Mouse (Mus musculus) liver, postnatal 0 days (tissue): ENCODE measurements around the gene Sec62. TPM values are rescaled to one million over a fixed set of nuclear protein-coding genes. Genes with fewer than 3 reads are reported as not detected.

Experiments used
- ATAC-seq: fragments of 200-750 bp; cut with Nextera tagmentation; 2 replicates; pipeline ENCODE4 v1.8.0; 2017; ENCODE audit warnings: mild to moderate bottlenecking, moderate library complexity
- DNase-seq: peaks from one replicate; pipeline ENCODE4 v3.0.0-alpha.2; 2016
- H3K27ac ChIP-seq: fragments of 300-500 bp; sonication (generic); 2 replicates; pipeline ENCODE4 v1.5.1; 2014; ENCODE audit warnings: antibody characterized with exemption, moderate library complexity, mild to moderate bottlenecking, low read depth
- H3K27me3 ChIP-seq: fragments of 300-500 bp; sonication (generic); 2 replicates; pipeline ENCODE4 v1.6.1; 2014; ENCODE audit warnings: low read length, control low read depth, mixed read lengths; ENCODE audit not compliant: insufficient read depth
- H3K36me3 ChIP-seq: fragments of 300-500 bp; sonication (generic); replicated peaks from 2 replicates; pipeline ENCODE4 v1.6.1; 2014; ENCODE audit warnings: mild to moderate bottlenecking, control low read depth, low read length, moderate library complexity, mixed read lengths; ENCODE audit not compliant: insufficient read depth
- H3K4me1 ChIP-seq: fragments of 300-500 bp; sonication (generic); 2 replicates; pipeline ENCODE4 v1.6.1; 2014; ENCODE audit warnings: antibody characterized with exemption, mild to moderate bottlenecking, control low read depth; ENCODE audit not compliant: insufficient read depth
- H3K4me2 ChIP-seq: fragments of 300-500 bp; sonication (generic); 2 replicates; pipeline ENCODE4 v1.6.1; 2014; ENCODE audit warnings: low read depth, mild to moderate bottlenecking, low read length, moderate library complexity, mixed read lengths
- H3K4me3 ChIP-seq: fragments of 300-500 bp; sonication (generic); 2 replicates; pipeline ENCODE4 v1.5.1; 2014; ENCODE audit warnings: low read depth, low read length
- H3K9ac ChIP-seq: fragments of 300-500 bp; sonication (generic); replicated peaks from 2 replicates; pipeline ENCODE4 v1.6.1; 2014; ENCODE audit warnings: mild to moderate bottlenecking, moderate library complexity
- H3K9me3 ChIP-seq: fragments of 300-500 bp; sonication (generic); 2 replicates; pipeline ENCODE4 v1.6.1; 2016; ENCODE audit warnings: mild to moderate bottlenecking, control low read depth, low read length, mixed read lengths
- CTCF ChIP-seq: sonication (generic); IDR thresholded peaks from 2 replicates; pipeline ENCODE4 v1.5.1; 2016; ENCODE audit warnings: antibody characterized with exemption, low read depth
- EP300 ChIP-seq: IDR thresholded peaks from 2 replicates; pipeline ENCODE4 v1.6.1; 2016; ENCODE audit warnings: antibody characterized with exemption, low read depth, mild to moderate bottlenecking
- WGBS: fragments of 180-500 bp; shearing (Covaris S2); extraction: QIAGEN DNeasy Blood & Tissue Kit; methylation state at CpG from one replicate; pipeline ENCODE4 v1.1.7; 2014; ENCODE audit not compliant: insufficient replicate concordance; 5-methylcytosine and 5-hydroxymethylcytosine counted together
- polyA plus RNA-seq: library from polyadenylated mRNA; unstranded; fragments of >200 nt; fragmentation: Nextera tagmentation; extraction: Ambion mirVana; gene quantifications from 2 replicates; pipeline ENCODE4 v1.2.1, GENCODE M21; 2015

Sec62 gene
- polyA plus RNA-seq: 90.8 and 102 TPM in 2 replicates

DNA sequence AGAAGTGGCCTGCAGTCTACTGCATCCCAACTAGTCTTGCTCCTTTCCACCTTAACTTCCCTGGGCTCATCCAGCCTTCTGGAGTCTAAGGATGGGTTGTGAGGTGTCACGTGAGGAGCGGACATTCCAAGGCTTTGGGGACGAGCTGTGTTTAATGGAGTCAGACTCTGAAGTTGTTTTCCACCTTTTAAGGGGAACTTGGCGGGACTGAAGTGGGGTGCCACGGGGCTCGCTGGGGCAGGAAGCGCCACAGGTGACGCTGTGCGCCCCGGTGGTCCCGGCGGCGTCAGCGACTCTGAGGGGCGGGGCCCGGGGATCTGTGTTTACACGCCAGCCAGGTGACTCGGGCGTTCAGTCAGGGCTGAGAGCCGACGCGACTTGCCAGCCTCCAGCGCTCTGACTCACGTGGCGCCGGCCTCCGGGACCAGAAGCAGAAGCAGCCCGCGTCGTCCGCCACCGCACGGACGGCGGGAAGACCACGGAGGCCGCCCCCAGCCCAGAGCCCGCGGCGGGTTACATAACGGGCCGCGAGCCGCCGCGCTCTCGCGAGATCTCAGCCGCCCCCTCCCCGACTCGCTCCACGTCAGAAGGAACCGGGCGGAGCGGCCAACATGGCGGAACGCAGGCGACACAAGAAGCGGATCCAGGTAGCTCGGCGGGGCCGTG is at the start of gene Sec62:
Gene Sec62, plus strand, starts transcription at position 139 of the 666 bp plus-strand sequence.
- WGBS: under 1% methylated on average over 60 of the region's 62 CpGs

DNA sequence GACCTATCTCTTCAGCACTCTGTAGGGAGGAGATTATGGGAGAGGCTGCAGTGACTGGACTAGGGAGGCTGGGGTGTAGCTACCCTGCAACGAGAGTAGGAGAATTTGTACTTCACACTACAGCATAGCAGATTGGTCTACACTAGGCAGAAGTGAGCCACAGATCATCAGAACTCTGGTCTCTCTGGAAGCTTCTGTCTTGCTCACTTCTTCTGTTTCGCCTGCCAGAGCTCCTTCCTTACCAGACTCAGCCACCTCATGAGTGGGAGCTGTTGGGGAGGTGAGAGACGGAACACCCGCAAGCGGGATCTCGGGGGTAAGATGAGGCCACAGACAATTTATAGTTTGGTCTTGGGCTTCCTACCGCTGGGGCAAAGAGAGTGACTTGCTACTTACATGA is 49.8 kb upstream of the Sec62 start:
- no peak overlapping the region for H3K9ac ChIP-seq
- WGBS: 82% methylated on average over 7 of the region's 7 CpGs
- ATAC-seq (no peak), DNase-seq (no peak)
- TF ChIP-seq CTCF (no peak), EP300 (no peak)
- no peaks in the 10 kb centered on the region for H3K27me3 ChIP-seq
- H3K27ac ChIP-seq: no peak overlapping the region
- no peaks in the 10 kb centered on the region for H3K9me3 ChIP-seq
- no peak overlapping the region for H3K4me3 ChIP-seq
- no peak overlapping the region for H3K4me2 ChIP-seq
- H3K36me3 ChIP-seq: no peaks in the 10 kb centered on the region
- no peaks in the 10 kb centered on the region for H3K4me1 ChIP-seq

More for the DNA sequence above, at the start of gene Sec62:
- Histone ChIP-seq H3K27ac (peak within 1 kb of the TSS; percentile 93), H3K9ac (peak within 1 kb of the TSS; percentile 98), H3K4me3 (peak within 1 kb of the TSS; percentile 89), H3K4me2 (peak within 1 kb of the TSS; percentile 71), H3K27me3 (no peaks in the 10 kb centered on the region), H3K9me3 (no peaks in the 10 kb centered on the region), H3K4me1 (peaks cover 14% of the 10 kb centered on the region), H3K36me3 (no peaks in the 10 kb centered on the region)
- ATAC-seq (peak; percentile 95), DNase-seq (peak; percentile 94)
- TF ChIP-seq EP300: peak; percentile 5; the same call in 1 of the 2 replicates
- TF ChIP-seq CTCF: no peak

- H3K36me3 ChIP-seq: no peaks in the 10 kb centered on the region
- no peaks in the 10 kb centered on the region for H3K27me3 ChIP-seq
- no peaks in the 10 kb centered on the region for H3K4me1 ChIP-seq
- ATAC-seq (no peak), DNase-seq (no peak)
- TF ChIP-seq EP300 (no peak), CTCF (no peak)
- 74% methylated on average over 7 of the region's 7 CpGs for WGBS
- H3K9me3 ChIP-seq: no peaks in the 10 kb centered on the region
- no peak within 1 kb of the TSS for H3K4me2 ChIP-seq
- H3K4me3 ChIP-seq: no peak within 1 kb of the TSS
- no peak within 1 kb of the TSS for H3K9ac ChIP-seq
- H3K27ac ChIP-seq: no peak within 1 kb of the TSS
These were observed 46.7 kb upstream of the Sec62 start, which contains the start of gene Samd7 for GRCm38 (mm10) chr3:30746006-30746405. TSS of gene Samd7 (plus strand) at chr3:30746293.

DNA sequence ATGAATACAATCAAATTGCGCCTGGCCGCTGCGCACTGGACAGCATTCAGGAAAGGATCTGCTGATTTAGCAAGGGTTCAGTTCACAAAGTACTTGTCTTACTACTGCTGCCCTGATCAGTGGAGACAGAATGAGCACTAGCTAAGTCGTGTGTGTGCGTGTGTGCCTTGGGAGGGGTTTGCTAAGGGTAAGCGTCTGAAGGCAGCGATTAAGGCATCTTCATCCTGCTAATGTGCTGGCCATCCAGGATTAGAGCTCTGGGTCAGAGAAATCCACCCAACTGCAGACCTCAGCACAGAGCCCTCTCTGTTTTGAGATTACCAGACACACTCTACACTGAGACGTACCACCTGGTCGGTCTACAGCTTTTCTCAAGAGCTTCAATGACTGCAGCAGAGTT is 44.4 kb upstream of the Sec62 start:
- Histone ChIP-seq H3K27me3 (no peaks in the 10 kb centered on the region), H3K9me3 (no peaks in the 10 kb centered on the region), H3K4me3 (no peak overlapping the region), H3K4me1 (no peaks in the 10 kb centered on the region), H3K36me3 (no peaks in the 10 kb centered on the region), H3K9ac (no peak overlapping the region), H3K4me2 (no peak overlapping the region), H3K27ac (no peak overlapping the region)
- no peak for ATAC-seq
- WGBS: 85% methylated on average over 9 of the region's 9 CpGs
- TF ChIP-seq CTCF (no peak), EP300 (no peak)
- DNase-seq: no peak

- H3K4me3 ChIP-seq: no peak overlapping the region
- no peak overlapping the region for H3K4me2 ChIP-seq
- H3K27me3 ChIP-seq: no peaks in the 10 kb centered on the region
- 79% methylated on average over 4 of the region's 4 CpGs for whole genome bisulfite sequencing
- H3K27ac ChIP-seq: no peak overlapping the region
- TF ChIP-seq EP300: no peak
- TF ChIP-seq CTCF: no peak
- no peak overlapping the region for H3K9ac ChIP-seq
- ATAC-seq (no peak), DNase-seq (no peak)
- H3K4me1 ChIP-seq: no peaks in the 10 kb centered on the region
- no peaks in the 10 kb centered on the region for H3K36me3 ChIP-seq
- no peaks in the 10 kb centered on the region for H3K9me3 ChIP-seq
These were observed 38.0 kb upstream of the Sec62 start for GRCm38 (mm10) chr3:30754696-30755095.

DNA sequence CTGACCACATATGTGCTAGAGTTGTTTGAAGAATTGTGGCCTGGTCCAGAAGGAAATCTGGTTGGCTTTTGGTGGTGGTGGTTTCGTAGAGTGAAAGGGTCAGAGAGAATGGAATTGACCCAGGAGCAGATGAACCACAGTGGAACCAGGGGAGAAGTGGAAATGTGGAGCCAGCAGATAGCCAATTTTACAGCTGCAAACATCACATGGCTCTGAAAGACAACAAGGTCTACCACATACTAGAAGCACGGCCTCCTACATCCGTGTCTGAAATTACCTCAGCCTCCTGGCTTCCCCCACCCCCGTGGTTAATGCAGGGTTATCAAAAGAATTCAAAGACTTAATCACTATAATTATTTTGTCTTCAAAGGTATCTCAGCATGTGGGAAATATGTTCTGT is 27.8 kb upstream of the Sec62 start:
- H3K4me3 ChIP-seq: peak overlapping the region; percentile 13; the same call in 1 of the 2 replicates
- H3K4me2 ChIP-seq: peak overlapping the region; percentile 49

More for the DNA sequence above, 27.8 kb upstream of the Sec62 start:
- H3K9me3 ChIP-seq: no peaks in the 10 kb centered on the region
- DNase-seq: peak; percentile 15
- no peaks in the 10 kb centered on the region for H3K36me3 ChIP-seq
- no peak for TF ChIP-seq CTCF
- TF ChIP-seq EP300: peak; percentile 58; the same call in 1 of the 2 replicates
- peak overlapping the region; percentile 45; the same call in 1 of the 2 replicates for H3K9ac ChIP-seq
- peaks cover 15% of the 10 kb centered on the region; the same call in 1 of the 2 replicates for H3K4me1 ChIP-seq
- no peaks in the 10 kb centered on the region for H3K27me3 ChIP-seq
- ATAC-seq: peak; percentile 30
- 56% methylated on average over 4 of the region's 4 CpGs for WGBS
- peak overlapping the region; percentile 90 for H3K27ac ChIP-seq
